Mouse (Mus musculus): ENCODE data around the gene Micall2. TPM values are rescaled to one million over a fixed set of nuclear protein-coding genes. Genes with fewer than 3 reads are reported as not detected.

Gene Micall2
- total and polyA plus RNA-seq, 2 experiments from 2014 or later: 1.1 to 1.3 TPM

DNA sequence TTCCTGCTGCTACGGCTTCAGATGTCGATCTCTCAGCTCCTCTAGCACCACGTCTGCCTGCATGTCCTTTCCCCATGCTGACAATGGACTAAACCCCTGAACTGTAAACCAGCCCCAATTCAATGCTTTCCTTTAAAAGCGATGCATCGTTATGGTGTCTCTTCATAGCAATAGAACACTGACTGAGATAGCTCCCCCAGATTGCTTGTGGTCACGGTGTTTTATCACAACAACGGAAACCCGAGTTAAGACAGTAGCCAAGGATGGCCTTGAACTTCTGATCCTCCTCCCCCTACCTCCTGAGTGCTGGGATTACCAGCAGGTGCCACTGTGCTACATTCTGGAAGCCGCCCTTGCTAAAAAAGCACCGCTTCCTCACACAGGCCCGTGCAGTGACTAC, 8.9 kb downstream of the Micall2 start:
- DNase-seq (ENCODE audit: low spot score) (no peak), ATAC-seq (ENCODE audit: insufficient read depth, low read depth) (no peak)
- Histone ChIP-seq H3K4me3 (ENCODE audit: low read depth, low read length) (no peak overlapping the region), H3K9ac (replicated peaks; ENCODE audit: low read depth, low read length) (no peak overlapping the region), H3K9me3 (replicated peaks; ENCODE audit: control insufficient read depth, low read length) (no peaks in the 10 kb centered on the region), H3K4me1 (ENCODE audit: control insufficient read depth, insufficient read depth) (0 out of 2 replicates have a peak, but pooled peaks cover 9% of the 10 kb centered on the region), H3K4me2 (ENCODE audit: low read depth, low read length) (no peak overlapping the region), H3K27ac (ENCODE audit: low read depth) (no peak overlapping the region), H3K36me3 (replicated peaks; ENCODE audit: control insufficient read depth, insufficient read depth, low read length) (no peaks in the 10 kb centered on the region), H3K27me3 (ENCODE audit: control insufficient read depth, insufficient read depth, low read length) (no peaks in the 10 kb centered on the region)
- TF ChIP-seq CTCF (IDR thresholded peaks at IDR 0.05; ENCODE audit: low read depth) (no peak), EP300 (IDR thresholded peaks at IDR 0.05; ENCODE audit: low read depth) (no peak)
- whole genome bisulfite sequencing: 78% methylated on average over 11 of the region's 11 CpGs

DNA sequence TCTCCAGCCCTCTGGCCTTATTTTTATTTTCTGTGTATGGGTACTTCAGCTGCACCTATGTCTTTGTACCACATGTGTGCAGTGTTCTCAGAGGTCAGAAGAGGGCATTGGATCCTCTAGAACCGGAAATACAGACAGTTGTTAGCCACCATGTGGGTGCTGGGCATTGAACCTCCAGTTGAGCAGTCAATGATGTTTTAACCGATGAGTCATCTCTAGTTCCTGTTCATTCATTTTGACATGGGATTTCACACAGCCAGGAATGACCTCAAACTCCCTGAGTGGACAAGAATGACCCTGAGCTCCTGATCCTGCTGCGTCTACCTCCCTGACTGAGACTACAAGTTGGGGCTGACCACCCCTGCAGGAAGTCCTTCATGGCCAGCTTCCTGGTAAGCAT, 9.9 kb downstream of the Micall2 start:
- Histone ChIP-seq H3K4me2 (ENCODE audit: low read depth, low read length) (no peak overlapping the region), H3K27me3 (ENCODE audit: control insufficient read depth, insufficient read depth, low read length) (no peaks in the 10 kb centered on the region), H3K36me3 (replicated peaks; ENCODE audit: control insufficient read depth, insufficient read depth, low read length) (no peaks in the 10 kb centered on the region), H3K4me3 (ENCODE audit: low read depth, low read length) (no peak overlapping the region), H3K4me1 (ENCODE audit: control insufficient read depth, insufficient read depth) (0 out of 2 replicates have a peak, but pooled peaks cover 8% of the 10 kb centered on the region), H3K9me3 (replicated peaks; ENCODE audit: control insufficient read depth, low read length) (no peaks in the 10 kb centered on the region), H3K9ac (replicated peaks; ENCODE audit: low read depth, low read length) (no peak overlapping the region), H3K27ac (ENCODE audit: low read depth) (no peak overlapping the region)
- no peak for DNase-seq (ENCODE audit: low spot score)
- no peak for ATAC-seq (ENCODE audit: insufficient read depth, low read depth)
- TF ChIP-seq CTCF (IDR thresholded peaks at IDR 0.05; ENCODE audit: low read depth) (no peak), EP300 (IDR thresholded peaks at IDR 0.05; ENCODE audit: low read depth) (no peak)
- 73% methylated on average over 3 of the region's 3 CpGs for whole genome bisulfite sequencing

DNA sequence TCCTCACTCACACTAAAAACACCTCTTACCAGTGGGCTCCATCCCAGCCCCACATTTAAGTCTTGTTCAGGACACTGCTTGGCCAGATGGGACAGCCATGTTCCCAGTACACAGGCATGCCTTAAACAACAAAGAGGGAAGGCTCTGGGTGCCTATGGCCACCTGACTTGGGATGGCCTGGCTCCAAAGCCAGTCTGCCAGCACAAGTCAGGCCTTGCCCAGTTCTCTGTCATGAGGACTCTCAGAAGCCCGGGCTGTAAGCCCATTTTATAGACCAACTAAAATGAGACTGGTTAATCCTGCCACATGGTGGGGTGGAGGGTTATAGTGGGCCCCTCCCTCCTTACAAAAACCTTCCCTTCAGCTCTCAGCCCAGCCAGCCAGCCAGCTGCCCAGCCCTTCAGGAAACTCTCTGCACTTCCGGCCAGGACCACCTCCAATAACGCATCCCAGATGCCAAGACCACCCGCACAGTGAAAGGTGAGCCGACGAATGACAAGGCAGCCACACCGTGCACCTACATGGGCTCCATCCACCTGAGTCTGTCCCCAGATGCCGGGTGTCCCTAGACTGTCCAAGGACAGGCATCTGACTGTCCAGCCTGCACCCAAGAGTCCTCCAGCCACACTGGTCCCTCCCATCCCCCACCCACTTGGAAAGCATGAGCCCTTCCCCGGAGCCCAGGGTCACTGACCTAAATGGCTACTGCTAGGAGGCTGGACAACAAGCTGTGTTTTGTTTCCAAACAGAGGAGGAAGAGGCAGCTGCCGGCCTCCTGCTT, 11.6 kb downstream of the Micall2 start:
- no peak overlapping the region for H3K9ac ChIP-seq (replicated peaks; ENCODE audit: low read depth, low read length)
- H3K9me3 ChIP-seq (replicated peaks; ENCODE audit: control insufficient read depth, low read length): no peaks in the 10 kb centered on the region
- no peaks in the 10 kb centered on the region for H3K36me3 ChIP-seq (replicated peaks; ENCODE audit: control insufficient read depth, insufficient read depth, low read length)
- peak; percentile 18; the same call in 1 of the 2 replicates for ATAC-seq (ENCODE audit: insufficient read depth, low read depth)
- 0 out of 2 replicates have a peak overlapping the region, but pooled peaks have one; percentile 20 for H3K27ac ChIP-seq (ENCODE audit: low read depth)
- no peak for TF ChIP-seq CTCF (IDR thresholded peaks at IDR 0.05; ENCODE audit: low read depth)
- no peak for TF ChIP-seq EP300 (IDR thresholded peaks at IDR 0.05; ENCODE audit: low read depth)
- H3K27me3 ChIP-seq (ENCODE audit: control insufficient read depth, insufficient read depth, low read length): no peaks in the 10 kb centered on the region
- no peak for DNase-seq (ENCODE audit: low spot score)
- WGBS: 53% methylated on average over 10 of the region's 10 CpGs
- H3K4me1 ChIP-seq (ENCODE audit: control insufficient read depth, insufficient read depth): no peaks in the 10 kb centered on the region
- H3K4me3 ChIP-seq (ENCODE audit: low read depth, low read length): no peak overlapping the region
- H3K4me2 ChIP-seq (ENCODE audit: low read depth, low read length): no peak overlapping the region

DNA sequence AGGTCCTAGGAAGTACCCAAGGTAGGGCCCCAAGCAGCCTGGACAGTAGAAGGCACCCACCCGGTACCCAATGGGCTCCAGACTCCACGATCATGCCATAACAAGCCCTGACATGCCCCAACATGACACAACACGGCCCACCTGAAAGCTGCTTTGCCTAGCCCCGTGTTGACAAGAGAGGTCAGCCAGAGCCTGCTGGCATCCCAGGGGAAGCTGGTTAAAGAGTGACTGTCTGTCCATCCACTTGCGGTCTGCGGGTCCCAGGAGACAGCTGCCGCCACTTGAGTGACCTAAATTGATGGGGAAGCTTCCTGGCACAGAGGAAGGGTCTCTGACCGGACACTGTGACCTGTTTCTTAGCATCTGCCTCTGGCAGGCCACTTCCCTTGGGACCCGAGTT, 13.0 kb downstream of the Micall2 start:
- H3K9ac ChIP-seq (replicated peaks; ENCODE audit: low read depth, low read length): no peak overlapping the region
- DNase-seq (ENCODE audit: low spot score): no peak
- WGBS: 50% methylated on average over 9 of the region's 9 CpGs
- TF ChIP-seq CTCF (IDR thresholded peaks at IDR 0.05; ENCODE audit: low read depth) (no peak), EP300 (IDR thresholded peaks at IDR 0.05; ENCODE audit: low read depth) (no peak)
- no peaks in the 10 kb centered on the region for H3K4me1 ChIP-seq (ENCODE audit: control insufficient read depth, insufficient read depth)
- H3K27ac ChIP-seq (ENCODE audit: low read depth): no peak overlapping the region
- no peak for ATAC-seq (ENCODE audit: insufficient read depth, low read depth)
- no peak overlapping the region for H3K4me3 ChIP-seq (ENCODE audit: low read depth, low read length)
- H3K4me2 ChIP-seq (ENCODE audit: low read depth, low read length): no peak overlapping the region
- no peaks in the 10 kb centered on the region for H3K27me3 ChIP-seq (ENCODE audit: control insufficient read depth, insufficient read depth, low read length)
- H3K9me3 ChIP-seq (replicated peaks; ENCODE audit: control insufficient read depth, low read length): no peaks in the 10 kb centered on the region
- H3K36me3 ChIP-seq (replicated peaks; ENCODE audit: control insufficient read depth, insufficient read depth, low read length): no peaks in the 10 kb centered on the region

DNA sequence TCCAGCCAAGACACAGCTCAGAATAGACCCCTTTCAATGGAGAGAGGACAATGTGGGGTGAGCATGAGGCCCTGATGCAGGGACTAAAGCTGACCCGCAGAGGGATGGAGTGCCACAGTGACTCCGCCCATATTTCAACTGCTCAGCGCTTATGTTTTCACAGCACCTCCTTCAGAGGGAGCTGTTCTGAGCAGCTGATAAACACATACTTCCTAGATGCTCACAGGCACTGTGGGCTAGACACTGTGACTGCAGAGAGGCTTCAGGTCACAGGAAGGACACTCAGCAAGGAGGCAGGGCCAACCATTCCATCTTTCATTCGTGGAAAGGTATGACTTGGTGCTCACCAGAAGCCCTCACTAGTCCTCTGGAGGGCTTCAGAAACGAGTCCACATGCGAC, 13.4 kb downstream of the Micall2 start:
- Histone ChIP-seq H3K4me1 (ENCODE audit: control insufficient read depth, insufficient read depth) (no peaks in the 10 kb centered on the region), H3K36me3 (replicated peaks; ENCODE audit: control insufficient read depth, insufficient read depth, low read length) (no peaks in the 10 kb centered on the region), H3K4me3 (ENCODE audit: low read depth, low read length) (no peak overlapping the region), H3K4me2 (ENCODE audit: low read depth, low read length) (no peak overlapping the region), H3K9ac (replicated peaks; ENCODE audit: low read depth, low read length) (no peak overlapping the region), H3K9me3 (replicated peaks; ENCODE audit: control insufficient read depth, low read length) (no peaks in the 10 kb centered on the region), H3K27ac (ENCODE audit: low read depth) (no peak overlapping the region), H3K27me3 (ENCODE audit: control insufficient read depth, insufficient read depth, low read length) (no peaks in the 10 kb centered on the region)
- DNase-seq (ENCODE audit: low spot score): no peak
- no peak for TF ChIP-seq CTCF (IDR thresholded peaks at IDR 0.05; ENCODE audit: low read depth)
- TF ChIP-seq EP300 (IDR thresholded peaks at IDR 0.05; ENCODE audit: low read depth): no peak
- no peak for ATAC-seq (ENCODE audit: insufficient read depth, low read depth)
- WGBS: 51% methylated on average over 6 of the region's 6 CpGs

DNA sequence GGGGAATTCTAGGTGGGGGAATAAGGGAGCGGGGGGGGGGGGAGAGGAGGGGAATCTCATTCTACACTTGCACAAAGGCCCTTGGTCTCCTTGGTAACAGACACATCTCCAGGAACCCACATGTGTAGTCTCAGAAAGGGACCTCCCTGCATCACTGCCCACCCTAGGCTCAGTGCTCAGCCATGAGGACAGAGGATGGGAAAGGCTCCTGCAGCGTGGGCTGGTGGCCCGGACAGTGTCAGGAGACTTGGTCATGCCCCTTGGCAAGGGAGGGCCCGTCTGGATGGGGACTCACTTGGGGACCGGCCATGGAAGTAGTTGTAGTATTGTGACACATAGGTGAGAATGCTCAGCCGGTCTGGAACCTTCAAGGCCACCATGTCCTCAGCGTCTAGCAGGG, 17.2 kb downstream of the Micall2 start:
- no peak for DNase-seq (ENCODE audit: low spot score)
- Histone ChIP-seq H3K9ac (replicated peaks; ENCODE audit: low read depth, low read length) (no peak overlapping the region), H3K4me3 (ENCODE audit: low read depth, low read length) (no peak overlapping the region), H3K27me3 (ENCODE audit: control insufficient read depth, insufficient read depth, low read length) (no peaks in the 10 kb centered on the region), H3K4me2 (ENCODE audit: low read depth, low read length) (no peak overlapping the region), H3K4me1 (ENCODE audit: control insufficient read depth, insufficient read depth) (no peaks in the 10 kb centered on the region), H3K36me3 (replicated peaks; ENCODE audit: control insufficient read depth, insufficient read depth, low read length) (no peaks in the 10 kb centered on the region), H3K27ac (ENCODE audit: low read depth) (no peak overlapping the region), H3K9me3 (replicated peaks; ENCODE audit: control insufficient read depth, low read length) (no peaks in the 10 kb centered on the region)
- no peak for TF ChIP-seq CTCF (IDR thresholded peaks at IDR 0.05; ENCODE audit: low read depth)
- TF ChIP-seq EP300 (IDR thresholded peaks at IDR 0.05; ENCODE audit: low read depth): no peak
- no peak for ATAC-seq (ENCODE audit: insufficient read depth, low read depth)
- 74% methylated on average over 6 of the region's 7 CpGs for WGBS

Data from heart, postnatal 0 days (tissue).